Mouse (Mus musculus) midbrain, embryonic 16.5 days (tissue): ENCODE results near the gene Ankrd40. TPM values are rescaled to one million over a fixed set of nuclear protein-coding genes. Genes with fewer than 3 reads are reported as not detected.

Source experiments
- ATAC-seq: fragments of 200-750 bp; cut with Nextera tagmentation; 2 replicates; pipeline ENCODE4 v1.8.0; 2017; ENCODE audit warnings: moderate TSS enrichment
- H3K27ac ChIP-seq: fragments of 300-500 bp; sonication (generic); 2 replicates; pipeline ENCODE4 v1.5.1; 2014; ENCODE audit warnings: mild to moderate bottlenecking, low read length, mixed read lengths
- H3K27me3 ChIP-seq: fragments of 300-500 bp; sonication (generic); 2 replicates; pipeline ENCODE4 v1.6.1; 2014; ENCODE audit warnings: low read depth, low read length, mixed read lengths; ENCODE audit not compliant: control insufficient read depth, insufficient read depth
- H3K36me3 ChIP-seq: fragments of 300-500 bp; sonication (generic); 2 replicates; pipeline ENCODE4 v1.6.1; 2014; ENCODE audit warnings: mild to moderate bottlenecking, low read length, moderate library complexity, mixed read lengths; ENCODE audit not compliant: control insufficient read depth, insufficient read depth
- H3K4me1 ChIP-seq: fragments of 300-500 bp; sonication (generic); 2 replicates; pipeline ENCODE4 v1.6.1; 2014; ENCODE audit warnings: mild to moderate bottlenecking, low read length, mixed read lengths; ENCODE audit not compliant: control insufficient read depth, insufficient read depth
- H3K4me2 ChIP-seq: fragments of 300-500 bp; sonication (generic); 2 replicates; pipeline ENCODE4 v1.6.1; 2014; ENCODE audit warnings: mild to moderate bottlenecking, low read length, mixed read lengths
- H3K4me3 ChIP-seq: fragments of 300-500 bp; sonication (generic); 2 replicates; pipeline ENCODE4 v1.5.1; 2014; ENCODE audit warnings: low read depth, mild to moderate bottlenecking, low read length, moderate library complexity, mixed read lengths
- H3K9ac ChIP-seq: fragments of 300-500 bp; sonication (generic); 2 replicates; pipeline ENCODE4 v1.6.1; 2014; ENCODE audit warnings: low read depth, low read length, mixed read lengths
- H3K9me3 ChIP-seq: fragments of 300-500 bp; sonication (generic); replicated peaks from 2 replicates; pipeline ENCODE4 v1.6.1; 2014; ENCODE audit warnings: mild to moderate bottlenecking, low read length, mixed read lengths; ENCODE audit not compliant: control insufficient read depth, poor library complexity, severe bottlenecking
- WGBS: fragments of 180-500 bp; shearing (Covaris S2); extraction: QIAGEN DNeasy Blood & Tissue Kit; methylation state at CpG from one replicate; pipeline ENCODE4 v1.1.7; 2014; 5-methylcytosine and 5-hydroxymethylcytosine counted together
- polyA plus RNA-seq: library from polyadenylated mRNA; unstranded; fragments of >200 nt; fragmentation: Nextera tagmentation; extraction: Ambion mirVana; gene quantifications from 2 replicates; pipeline ENCODE4 v1.2.1, GENCODE M21; 2015

Gene Ankrd40
- polyA plus RNA-seq, 1 experiment from 2014 or later: 10.2 TPM

DNA sequence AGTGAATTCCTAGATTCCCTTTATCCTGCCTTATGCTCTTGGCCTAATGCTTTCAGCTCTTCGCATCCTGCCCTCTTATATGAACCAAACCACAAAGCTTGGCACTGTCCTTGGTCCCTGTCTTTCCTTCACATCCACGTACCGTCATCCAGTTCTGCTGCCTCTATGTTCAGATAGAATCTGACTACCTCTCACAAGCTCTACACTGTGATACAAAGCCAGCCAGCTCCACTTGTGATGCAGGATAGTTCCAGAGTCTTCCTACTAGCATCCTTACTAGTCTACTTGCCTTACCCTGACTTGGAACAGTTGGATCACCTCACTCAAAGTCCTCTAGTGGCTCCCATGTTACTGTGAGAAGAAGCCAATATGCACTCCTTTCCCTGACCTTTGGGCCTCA lies 2.4 kb downstream of the Ankrd40 start:
- peak overlapping the region; percentile 25 for H3K4me2 ChIP-seq
- H3K9ac ChIP-seq: no peak overlapping the region; the same call in 1 of the 2 replicates
- no peak overlapping the region for H3K4me3 ChIP-seq
- peaks cover 4% of the 10 kb centered on the region for H3K36me3 ChIP-seq
- no peaks in the 10 kb centered on the region for H3K27me3 ChIP-seq
- peaks cover 29% of the 10 kb centered on the region for H3K4me1 ChIP-seq
- 90% methylated on average over 3 of the region's 3 CpGs for WGBS
- ATAC-seq: no peak
- H3K9me3 ChIP-seq: no peaks in the 10 kb centered on the region
- no peak overlapping the region for H3K27ac ChIP-seq

DNA sequence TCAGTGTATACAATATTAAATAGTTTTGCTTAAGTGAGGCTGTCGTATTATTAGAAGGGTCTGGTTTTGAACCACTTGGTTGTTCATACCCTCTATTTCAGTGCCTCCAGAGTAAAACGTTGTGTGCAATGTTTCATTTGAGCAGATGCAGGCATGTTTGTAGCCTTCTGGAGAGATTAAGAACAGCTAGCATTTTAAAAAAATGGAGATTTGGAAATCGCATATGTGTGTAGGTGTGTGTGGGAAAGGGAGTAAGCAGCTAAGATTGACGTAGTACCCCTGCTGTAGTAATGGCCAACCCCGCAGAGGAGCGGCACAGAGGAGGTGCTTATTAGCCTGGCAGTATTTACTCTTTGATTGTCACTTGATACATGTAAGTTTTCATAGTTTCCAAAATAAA lies 4.9 kb downstream of the Ankrd40 start:
- 93% methylated on average over 6 of the region's 6 CpGs for WGBS
- H3K27me3 ChIP-seq: no peaks in the 10 kb centered on the region

DNA sequence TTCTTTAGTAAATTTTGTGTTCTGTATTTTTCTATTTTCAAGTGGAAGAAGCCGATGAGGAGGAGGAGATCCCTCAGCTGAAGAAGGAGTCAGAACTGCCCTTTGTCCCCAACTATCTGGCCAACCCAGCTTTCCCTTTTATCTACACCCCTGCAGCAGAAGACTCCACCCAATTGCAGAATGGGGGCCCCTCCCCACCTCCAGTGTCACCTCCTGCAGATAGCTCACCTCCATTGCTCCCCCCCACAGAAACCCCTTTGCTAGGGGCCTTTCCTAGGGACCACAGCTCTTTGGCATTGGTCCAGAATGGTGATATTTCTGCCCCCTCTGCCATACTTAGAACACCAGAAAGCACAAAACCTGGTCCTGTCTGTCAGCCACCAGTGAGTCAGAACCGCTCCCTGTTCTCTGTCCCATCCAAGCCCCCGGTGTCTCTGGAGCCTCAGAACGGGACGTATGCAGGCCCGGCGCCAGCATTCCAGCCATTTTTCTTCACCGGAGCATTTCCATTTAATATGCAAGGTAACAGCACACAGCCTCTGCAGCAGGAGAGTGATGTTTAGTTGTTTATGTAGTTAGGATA lies 6.7 kb downstream of the Ankrd40 start:
- peaks cover 23% of the 10 kb centered on the region for H3K36me3 ChIP-seq
- no peak overlapping the region for H3K4me3 ChIP-seq
- peaks cover 15% of the 10 kb centered on the region for H3K4me1 ChIP-seq
- no peak overlapping the region for H3K27ac ChIP-seq
- H3K4me2 ChIP-seq: no peak overlapping the region
- ATAC-seq: no peak
- WGBS: 90% methylated on average over 8 of the region's 8 CpGs
- H3K9me3 ChIP-seq: no peaks in the 10 kb centered on the region
- no peak overlapping the region for H3K9ac ChIP-seq
- no peaks in the 10 kb centered on the region for H3K27me3 ChIP-seq

More for the DNA sequence above, 4.9 kb downstream of the Ankrd40 start:
- Histone ChIP-seq H3K9ac (no peak overlapping the region), H3K9me3 (no peaks in the 10 kb centered on the region), H3K27ac (no peak overlapping the region), H3K4me3 (no peak overlapping the region), H3K36me3 (peaks cover 8% of the 10 kb centered on the region), H3K4me1 (peaks cover 22% of the 10 kb centered on the region), H3K4me2 (no peak overlapping the region)
- no peak for ATAC-seq

DNA sequence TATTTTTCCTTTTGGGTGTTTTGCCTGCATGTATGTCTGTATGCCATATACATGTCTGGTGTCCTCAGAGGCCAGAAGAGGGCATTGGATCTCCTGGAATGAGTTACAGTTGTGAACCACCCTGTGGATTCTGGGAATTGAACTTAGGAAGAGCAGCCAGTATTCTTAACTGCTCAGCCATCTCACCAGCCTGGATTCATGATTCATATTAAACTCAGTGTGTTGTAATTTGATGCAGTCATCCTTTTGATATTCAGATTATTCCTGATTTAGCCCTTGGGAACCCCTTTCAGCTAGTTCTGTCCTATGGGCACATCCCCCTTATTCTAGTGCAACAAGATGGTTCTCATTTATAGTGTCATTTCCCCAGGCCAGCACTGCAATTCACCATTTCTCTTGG lies 8.8 kb downstream of the Ankrd40 start:
- H3K4me1 ChIP-seq: no peaks in the 10 kb centered on the region
- no peak overlapping the region for H3K27ac ChIP-seq
- H3K36me3 ChIP-seq: peaks cover 27% of the 10 kb centered on the region
- no peak overlapping the region for H3K4me2 ChIP-seq
- no peak overlapping the region for H3K4me3 ChIP-seq
- ATAC-seq: no peak
- H3K27me3 ChIP-seq: no peaks in the 10 kb centered on the region
- no peaks in the 10 kb centered on the region for H3K9me3 ChIP-seq
- no peak overlapping the region for H3K9ac ChIP-seq

DNA sequence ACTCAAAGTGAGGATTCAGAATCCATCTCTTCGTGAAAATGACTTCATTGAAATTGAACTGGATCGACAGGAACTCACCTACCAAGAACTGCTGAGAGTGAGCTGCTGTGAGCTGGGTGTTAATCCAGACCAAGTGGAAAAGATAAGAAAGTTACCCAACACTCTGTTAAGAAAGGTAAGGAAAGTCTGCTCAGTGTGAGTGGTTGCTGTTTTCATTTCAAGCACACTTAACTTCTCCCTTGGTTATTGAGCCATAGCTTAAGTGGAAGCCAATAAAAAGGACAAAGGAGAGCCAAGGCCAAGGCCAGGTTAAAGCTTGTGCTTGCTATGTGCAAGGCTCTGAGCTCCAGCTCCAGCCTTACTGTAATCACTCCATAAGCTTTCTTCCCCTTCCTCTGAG lies 10.5 kb downstream of the Ankrd40 start:
- Histone ChIP-seq H3K36me3 (peaks cover 27% of the 10 kb centered on the region), H3K27me3 (no peaks in the 10 kb centered on the region)

DNA sequence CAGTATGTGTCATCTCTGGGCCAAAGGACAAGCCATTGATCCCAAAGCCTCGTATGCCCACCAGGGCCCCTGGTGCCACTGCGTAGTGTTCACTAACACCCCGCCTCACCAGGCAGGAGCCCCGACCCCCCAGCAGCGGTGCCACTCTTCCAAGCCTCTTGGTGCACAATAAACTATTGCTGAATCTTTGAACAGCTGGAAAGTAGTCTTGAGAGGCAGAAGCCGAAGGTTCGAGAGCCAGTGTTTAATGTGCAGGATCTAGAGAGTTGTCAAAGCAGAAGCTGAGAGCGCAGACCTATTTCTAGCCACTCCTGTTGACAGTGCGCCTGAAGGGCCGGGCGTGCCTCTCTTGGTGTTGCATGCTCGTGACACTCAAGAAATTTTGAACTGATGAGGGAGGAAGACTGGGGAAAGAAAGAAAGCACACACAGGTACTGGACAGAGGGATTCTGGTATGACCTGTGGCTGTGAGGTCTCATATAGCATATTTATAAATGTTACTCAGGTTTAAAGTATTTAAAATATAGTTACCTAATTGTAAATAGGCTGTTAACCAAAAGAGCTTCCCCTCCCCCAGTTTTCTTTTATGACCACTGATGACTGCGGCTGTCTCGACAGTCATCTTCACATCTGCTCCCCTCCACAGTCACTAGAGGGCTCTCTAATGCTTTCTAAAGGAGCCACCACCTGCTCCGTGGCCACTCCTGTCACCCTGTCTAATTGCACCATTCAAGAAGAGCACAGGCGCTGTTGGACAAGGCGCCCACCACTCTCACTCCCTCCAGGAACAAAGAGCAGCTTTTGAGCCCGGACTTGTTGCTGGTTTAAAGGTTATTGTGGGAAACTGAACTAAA lies 12.2 kb downstream of the Ankrd40 start:
- H3K27ac ChIP-seq: no peak overlapping the region
- H3K4me3 ChIP-seq: no peak overlapping the region
- H3K9me3 ChIP-seq: no peaks in the 10 kb centered on the region
- ATAC-seq: peak; percentile 72; the same call in 1 of the 2 replicates
- WGBS: 54% methylated on average over 18 of the region's 18 CpGs
- H3K4me2 ChIP-seq: no peak overlapping the region
- H3K4me1 ChIP-seq: peaks cover 22% of the 10 kb centered on the region
- H3K36me3 ChIP-seq: peaks cover 22% of the 10 kb centered on the region
- no peak overlapping the region for H3K9ac ChIP-seq
- H3K27me3 ChIP-seq: no peaks in the 10 kb centered on the region

More for the DNA sequence above, 10.5 kb downstream of the Ankrd40 start:
- WGBS: 89% methylated on average over 2 of the region's 2 CpGs
- Histone ChIP-seq H3K4me1 (peaks cover 13% of the 10 kb centered on the region), H3K27ac (no peak overlapping the region), H3K4me3 (no peak overlapping the region), H3K9ac (no peak overlapping the region), H3K4me2 (no peak overlapping the region), H3K9me3 (no peaks in the 10 kb centered on the region)
- no peak for ATAC-seq

DNA sequence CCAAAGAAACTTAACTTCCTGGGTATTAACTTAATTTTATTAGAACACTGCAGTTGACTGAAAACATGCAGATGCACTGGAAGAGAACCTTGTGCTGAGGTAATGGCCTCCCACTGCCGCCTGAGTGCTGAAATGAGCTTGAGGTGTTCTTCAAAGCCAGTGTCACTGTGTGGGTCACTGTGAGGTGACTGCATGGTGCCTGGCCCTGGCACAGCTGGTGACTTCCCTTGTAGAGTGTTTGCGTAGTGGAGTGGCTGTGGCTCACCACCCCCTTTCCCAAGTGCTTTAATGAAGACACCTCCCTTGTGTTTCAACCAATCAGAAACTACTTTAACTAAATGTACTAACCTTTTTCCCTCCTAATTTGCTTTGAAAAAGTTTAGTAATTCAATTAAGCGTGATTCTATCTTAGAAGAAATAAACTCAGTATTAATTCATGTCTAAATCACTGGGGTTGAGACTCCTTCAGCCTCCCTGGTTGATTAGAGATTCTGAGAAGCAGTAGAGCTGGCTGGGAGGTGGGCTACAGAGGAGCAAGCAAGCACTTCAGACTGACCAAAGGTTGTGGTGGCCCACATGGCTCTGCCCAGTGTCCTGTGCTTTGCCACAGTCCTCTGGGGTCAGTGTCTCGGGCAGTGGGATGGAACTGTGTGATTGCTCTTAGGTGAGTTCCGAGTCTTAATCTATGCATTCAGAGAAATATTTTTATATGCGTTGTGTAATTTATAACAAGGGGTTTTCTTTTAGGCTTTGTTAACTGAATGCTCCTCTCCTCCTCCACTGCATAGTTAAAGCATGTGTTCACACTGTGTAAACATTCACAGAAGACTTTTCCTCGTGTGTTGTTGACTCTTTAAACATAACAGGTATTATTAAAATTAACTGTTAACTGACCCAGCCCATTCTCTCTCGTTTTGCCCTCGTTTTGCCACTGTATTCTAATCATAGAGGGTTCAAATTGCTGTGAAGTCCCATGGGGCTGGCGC lies 13.4 kb downstream of the Ankrd40 start:
- peaks cover 18% of the 10 kb centered on the region for H3K36me3 ChIP-seq
- H3K4me3 ChIP-seq: no peak overlapping the region
- peak overlapping the region; percentile 41; the same call in 1 of the 2 replicates for H3K9ac ChIP-seq
- peaks cover 22% of the 10 kb centered on the region for H3K4me1 ChIP-seq
- H3K27me3 ChIP-seq: no peaks in the 10 kb centered on the region
- no peak overlapping the region for H3K27ac ChIP-seq
- WGBS: 56% methylated on average over 10 of the region's 10 CpGs
- no peak overlapping the region for H3K4me2 ChIP-seq
- no peaks in the 10 kb centered on the region for H3K9me3 ChIP-seq
- no peak for ATAC-seq

DNA sequence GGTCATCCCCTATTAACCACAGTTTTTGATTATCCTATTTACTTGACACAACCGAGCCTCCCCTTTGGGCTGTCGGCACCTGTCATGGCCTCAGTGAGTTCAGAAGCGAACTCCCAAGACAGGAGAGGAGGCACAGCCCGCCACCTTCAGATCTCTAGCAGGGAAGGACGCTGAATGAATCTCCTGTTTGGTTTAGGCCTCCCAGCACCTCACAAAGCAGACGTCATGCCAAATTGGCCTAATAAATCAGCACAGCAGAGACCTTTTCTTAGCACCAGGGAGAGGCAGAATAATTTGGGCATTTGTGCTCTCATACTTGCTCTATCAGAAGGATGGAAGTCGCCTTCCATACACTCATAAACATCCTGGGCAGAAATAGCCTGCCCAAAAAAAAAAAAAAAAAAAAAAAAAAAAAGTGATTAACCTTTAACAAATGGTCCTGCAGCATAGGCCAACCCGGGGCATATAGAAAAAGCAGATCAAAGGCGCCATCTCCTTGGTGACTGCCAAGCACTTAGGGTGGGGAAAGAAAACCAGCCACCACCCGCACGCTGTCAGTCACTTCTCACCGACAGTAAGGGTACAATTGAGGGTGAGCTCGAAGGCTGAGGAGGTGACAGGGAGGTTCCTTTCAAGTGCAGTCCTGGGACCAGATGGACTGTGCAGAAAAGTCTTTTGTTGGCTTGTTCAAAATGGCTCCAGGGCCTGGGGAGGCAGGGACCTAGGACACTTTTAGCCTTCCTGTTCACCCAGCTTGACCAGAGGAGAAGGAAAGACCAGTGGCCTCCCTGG lies 14.5 kb downstream of the Ankrd40 start:
- Histone ChIP-seq H3K4me3 (no peak overlapping the region), H3K27me3 (no peaks in the 10 kb centered on the region), H3K9ac (peak overlapping the region; percentile 41; the same call in 1 of the 2 replicates), H3K4me2 (no peak overlapping the region), H3K36me3 (peaks cover 18% of the 10 kb centered on the region), H3K27ac (no peak overlapping the region), H3K9me3 (no peaks in the 10 kb centered on the region), H3K4me1 (peaks cover 22% of the 10 kb centered on the region)
- WGBS: 14% methylated on average over 13 of the region's 13 CpGs
- ATAC-seq: no peak
